Mouse (Mus musculus): Measurements from ENCODE around the gene Mmp3. TPM values are rescaled to one million over a fixed set of nuclear protein-coding genes. Genes with fewer than 3 reads are reported as not detected.
"Not testable (repeated sequence)": the region's sequence is repeated elsewhere in the genome, so short reads cannot be mapped to it uniquely, and the experiment has no call there.

Mmp3 gene
- polyA plus RNA-seq (2011; ENCODE audit: insufficient read length, low read depth, missing spikeins): 15.5 and 16.4 TPM in 2 replicates

DNA sequence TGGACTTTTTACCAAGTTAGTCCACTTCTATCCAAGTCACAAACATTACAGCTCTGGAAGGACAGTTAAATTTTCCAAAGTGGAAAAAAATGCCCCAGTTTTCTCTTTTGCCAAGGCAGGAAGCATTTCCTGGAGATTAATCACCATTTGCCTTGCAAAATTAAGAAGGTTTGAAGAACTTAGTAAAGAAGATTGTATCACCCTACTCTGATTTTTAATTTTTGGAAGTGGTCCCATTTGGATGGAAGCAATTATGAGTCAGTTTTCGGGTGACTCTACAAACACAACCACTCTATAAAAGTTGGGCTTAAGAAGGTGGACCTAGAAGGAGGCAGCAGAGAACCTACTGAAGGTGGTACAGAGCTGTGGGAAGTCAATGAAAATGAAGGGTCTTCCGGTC, at the start of gene Mmp3:
Gene Mmp3 (plus strand): TSS at position 301 of the 400 bp plus-strand sequence.
- TF ChIP-seq CTCF (IDR thresholded peaks at IDR 0.05; ENCODE audit: borderline replicate concordance, insufficient read depth, low read length) (no peak), POLR2A (IDR thresholded peaks at IDR 0.05; ENCODE audit: low read depth, low read length) (no peak)
- no peaks in the 10 kb centered on the region for H3K4me1 ChIP-seq (ENCODE audit: control insufficient read depth, insufficient read depth, low read length)
- no peak within 1 kb of the TSS for H3K27ac ChIP-seq (ENCODE audit: insufficient read depth, low read length)
- H3K4me3 ChIP-seq (ENCODE audit: insufficient read depth, low read length): no peak within 1 kb of the TSS

DNA sequence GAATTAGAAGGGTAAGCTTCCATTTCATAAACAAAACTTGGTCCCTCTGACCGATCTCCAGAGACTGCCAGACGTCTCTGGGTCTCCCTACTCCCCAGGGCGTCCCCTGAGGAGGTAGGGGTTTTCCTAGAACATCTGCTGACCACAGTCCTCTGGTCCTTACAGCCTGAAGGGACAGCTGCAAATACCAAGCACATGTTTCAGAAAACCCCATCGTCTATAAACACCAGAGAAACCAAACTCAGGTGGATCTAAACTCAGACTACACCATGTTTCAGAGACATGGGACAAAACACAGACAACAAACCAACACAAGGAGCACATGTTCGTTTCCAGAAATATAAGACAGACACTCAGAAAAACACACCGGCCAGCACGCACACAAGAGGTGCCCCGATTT, 49.1 kb upstream of the Mmp3 start:
- not testable (repeated sequence) for H3K27ac ChIP-seq (ENCODE audit: insufficient read depth, low read length); H3K4me1 ChIP-seq (ENCODE audit: control insufficient read depth, insufficient read depth, low read length)

DNA sequence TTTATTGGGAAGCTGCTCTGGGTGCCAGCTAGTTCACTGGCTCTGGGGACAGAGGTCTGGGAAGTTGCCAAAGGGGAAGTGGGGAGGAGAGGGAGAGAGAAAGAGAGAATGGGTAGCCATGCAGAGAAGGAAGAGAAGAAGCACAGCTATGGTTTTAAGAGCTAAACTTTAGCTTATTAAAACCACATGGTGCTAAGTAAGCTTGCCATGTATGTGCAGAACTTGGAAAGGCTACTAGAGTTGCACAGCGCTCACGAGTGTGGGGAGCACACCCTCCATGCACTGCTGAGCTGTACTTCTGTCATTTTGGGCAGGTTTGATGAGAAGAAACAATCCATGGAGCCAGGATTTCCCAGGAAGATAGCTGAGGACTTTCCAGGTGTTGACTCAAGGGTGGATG, 7.7 kb downstream of the Mmp3 start:
- Histone ChIP-seq H3K4me1 (ENCODE audit: control insufficient read depth, insufficient read depth, low read length) (no peaks in the 10 kb centered on the region), H3K27ac (ENCODE audit: insufficient read depth, low read length) (no peak overlapping the region), H3K4me3 (ENCODE audit: insufficient read depth, low read length) (no peak overlapping the region)
- TF ChIP-seq CTCF (IDR thresholded peaks at IDR 0.05; ENCODE audit: borderline replicate concordance, insufficient read depth, low read length): no peak
- TF ChIP-seq POLR2A (IDR thresholded peaks at IDR 0.05; ENCODE audit: low read depth, low read length): no peak

More for the DNA sequence above, 49.1 kb upstream of the Mmp3 start:
- H3K4me3 ChIP-seq (ENCODE audit: insufficient read depth, low read length): not testable (repeated sequence)

GRCm38 (mm10) chr9:7470262-7470661, 24.6 kb downstream of the Mmp3 start:
- Histone ChIP-seq H3K27ac (ENCODE audit: insufficient read depth, low read length) (no peak overlapping the region), H3K4me1 (ENCODE audit: control insufficient read depth, insufficient read depth, low read length) (no peaks in the 10 kb centered on the region), H3K4me3 (ENCODE audit: insufficient read depth, low read length) (no peak overlapping the region)
- no peak for TF ChIP-seq CTCF (IDR thresholded peaks at IDR 0.05; ENCODE audit: borderline replicate concordance, insufficient read depth, low read length)
- TF ChIP-seq POLR2A (IDR thresholded peaks at IDR 0.05; ENCODE audit: low read depth, low read length): no peak

DNA sequence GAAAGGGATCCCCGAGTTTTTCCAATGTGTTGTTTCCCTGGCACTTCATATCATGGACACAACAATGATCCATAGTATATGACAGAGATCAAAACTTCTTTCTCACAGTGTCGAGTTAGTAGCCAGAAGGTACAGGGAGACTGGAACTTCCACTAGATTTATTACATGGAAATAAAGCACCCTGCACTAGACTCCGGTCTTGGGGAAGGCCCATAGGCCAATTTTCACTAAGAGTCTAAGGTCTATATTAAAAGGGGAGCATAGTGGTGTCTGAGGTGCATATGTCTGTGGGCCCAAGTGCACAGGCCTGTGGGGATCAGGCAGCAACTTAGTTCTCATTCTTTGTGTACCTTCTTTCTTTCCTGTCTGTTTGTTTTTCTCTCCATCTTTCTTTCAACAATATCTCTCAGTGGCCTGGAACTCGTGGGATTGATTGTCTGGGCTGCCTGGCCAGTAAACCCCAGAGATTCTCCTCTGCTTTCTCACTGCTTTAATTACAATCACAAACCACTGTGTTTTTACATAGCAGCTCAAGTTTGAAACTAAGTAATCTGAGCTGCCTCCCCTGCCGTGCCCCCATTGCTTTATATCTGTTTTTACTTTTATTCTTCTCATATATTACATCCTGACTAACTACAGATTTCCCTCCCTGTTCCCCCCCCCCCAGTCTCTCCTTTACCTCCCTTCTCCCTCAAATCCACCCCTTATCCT, 38.2 kb downstream of the Mmp3 start:
- H3K4me3 ChIP-seq (ENCODE audit: insufficient read depth, low read length): no peak overlapping the region
- H3K4me1 ChIP-seq (ENCODE audit: control insufficient read depth, insufficient read depth, low read length): no peaks in the 10 kb centered on the region
- TF ChIP-seq CTCF (IDR thresholded peaks at IDR 0.05; ENCODE audit: borderline replicate concordance, insufficient read depth, low read length) (no peak), POLR2A (IDR thresholded peaks at IDR 0.05; ENCODE audit: low read depth, low read length) (no peak)
- no peak overlapping the region for H3K27ac ChIP-seq (ENCODE audit: insufficient read depth, low read length)

DNA sequence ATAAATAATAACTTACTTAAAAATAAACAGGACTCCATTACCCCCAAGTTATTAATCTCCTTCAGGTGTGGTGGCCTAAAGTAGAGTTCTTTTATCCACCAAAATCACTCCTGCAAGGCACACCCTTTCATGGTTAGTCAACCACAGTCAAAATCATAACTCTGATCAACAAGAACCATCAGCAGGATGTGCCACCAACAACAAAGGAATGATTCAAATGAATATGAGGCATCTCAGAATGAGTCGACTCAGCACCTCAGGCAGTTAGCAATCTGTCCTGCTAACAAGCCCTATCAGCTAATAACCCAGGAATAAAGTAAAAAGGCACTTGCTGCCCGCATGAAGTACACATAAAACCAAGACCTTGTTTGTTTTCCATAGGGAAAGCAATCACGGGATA, 55.5 kb downstream of the Mmp3 start:
- H3K27ac ChIP-seq (ENCODE audit: insufficient read depth, low read length): no peak overlapping the region
- H3K4me3 ChIP-seq (ENCODE audit: insufficient read depth, low read length): no peak overlapping the region
- TF ChIP-seq CTCF (IDR thresholded peaks at IDR 0.05; ENCODE audit: borderline replicate concordance, insufficient read depth, low read length) (no peak), POLR2A (IDR thresholded peaks at IDR 0.05; ENCODE audit: low read depth, low read length) (no peak)
- no peaks in the 10 kb centered on the region; the same call in 1 of the 2 replicates for H3K4me1 ChIP-seq (ENCODE audit: control insufficient read depth, insufficient read depth, low read length)

GRCm38 (mm10) chr9:7502051-7502450, 56.4 kb downstream of the Mmp3 start, which contains the start of gene Mmp10:
TSS of gene Mmp10 (plus strand) at chr9:7502352.
- H3K27ac ChIP-seq (ENCODE audit: insufficient read depth, low read length): no peak within 1 kb of the TSS
- H3K4me1 ChIP-seq (ENCODE audit: control insufficient read depth, insufficient read depth, low read length): no peaks in the 10 kb centered on the region; the same call in 1 of the 2 replicates
- H3K4me3 ChIP-seq (ENCODE audit: insufficient read depth, low read length): no peak within 1 kb of the TSS
- TF ChIP-seq POLR2A (IDR thresholded peaks at IDR 0.05; ENCODE audit: low read depth, low read length) (no peak), CTCF (IDR thresholded peaks at IDR 0.05; ENCODE audit: borderline replicate concordance, insufficient read depth, low read length) (no peak)

Other genes starting within 250 kb of the Mmp3 start
- 10.5 and 17.7 TPM in 2 replicates for gene Mmp13, start 173.3 kb upstream of the Mmp3 start, polyA plus RNA-seq (2011; ENCODE audit: insufficient read length, low read depth, missing spikeins)
- 0.55 and 2.9 TPM in 2 replicates for gene Mmp12, start 101.4 kb upstream of the Mmp3 start, polyA plus RNA-seq (2011; ENCODE audit: insufficient read length, low read depth, missing spikeins)
- not detected in 2 replicates for gene Mmp1b, start 57.8 kb upstream of the Mmp3 start, polyA plus RNA-seq (2011; ENCODE audit: insufficient read length, low read depth, missing spikeins)
- 0.52 TPM in 1 of 2 replicates, not detected in the other for gene Mmp10, start 56.5 kb downstream of the Mmp3 start, polyA plus RNA-seq (2011; ENCODE audit: insufficient read length, low read depth, missing spikeins)
- gene Mmp8, start 112.6 kb downstream of the Mmp3 start, polyA plus RNA-seq (2011; ENCODE audit: insufficient read length, low read depth, missing spikeins): not detected in 2 replicates
- gene Mmp27, start 125.6 kb downstream of the Mmp3 start, polyA plus RNA-seq (2011; ENCODE audit: insufficient read length, low read depth, missing spikeins): not detected in 2 replicates
- gene Mmp20, start 182.4 kb downstream of the Mmp3 start, polyA plus RNA-seq (2011; ENCODE audit: insufficient read length, low read depth, missing spikeins): not detected in 2 replicates
- gene Mmp7, start 246.3 kb downstream of the Mmp3 start, polyA plus RNA-seq (2011; ENCODE audit: insufficient read length, low read depth, missing spikeins): not detected in 2 replicates

Measured in embryonic fibroblast, embryonic 13.5 days (primary cell).